Mouse (Mus musculus) hindbrain, embryonic 15.5 days (tissue): Measurements from ENCODE around the gene Nr4a2. TPM values are rescaled to one million over a fixed set of nuclear protein-coding genes. Genes with fewer than 3 reads are reported as not detected.

Experiments used
- ATAC-seq: fragments of 200-750 bp; cut with Nextera tagmentation; 2 replicates; pipeline ENCODE4 v1.8.0; 2017; ENCODE audit warnings: low read depth, moderate number of reproducible peaks, moderate TSS enrichment; ENCODE audit not compliant: low FRiP score
- H3K27ac ChIP-seq: fragments of 300-500 bp; sonication (generic); replicated peaks from 2 replicates; pipeline ENCODE4 v1.5.1; 2015; ENCODE audit warnings: mild to moderate bottlenecking, inconsistent platforms
- H3K27me3 ChIP-seq: fragments of 300-500 bp; sonication (generic); 2 replicates; pipeline ENCODE4 v1.6.1; 2015; ENCODE audit warnings: control low read depth, inconsistent platforms
- H3K36me3 ChIP-seq: fragments of 300-500 bp; sonication (generic); 2 replicates; pipeline ENCODE4 v1.6.1; 2015; ENCODE audit warnings: control low read depth, inconsistent platforms
- H3K4me1 ChIP-seq: fragments of 300-500 bp; sonication (generic); replicated peaks from 2 replicates; pipeline ENCODE4 v1.6.1; 2015; ENCODE audit warnings: control low read depth, inconsistent platforms
- H3K4me2 ChIP-seq: fragments of 300-500 bp; sonication (generic); 2 replicates; pipeline ENCODE4 v1.6.1; 2015; ENCODE audit warnings: moderate library complexity, mild to moderate bottlenecking, inconsistent platforms
- H3K4me3 ChIP-seq: fragments of 300-500 bp; sonication (generic); 2 replicates; pipeline ENCODE4 v1.5.1; 2015; ENCODE audit warnings: mild to moderate bottlenecking, inconsistent platforms
- H3K9ac ChIP-seq: fragments of 300-500 bp; sonication (generic); 2 replicates; pipeline ENCODE4 v1.6.1; 2015; ENCODE audit warnings: inconsistent platforms
- H3K9me3 ChIP-seq: fragments of 300-500 bp; sonication (generic); 2 replicates; pipeline ENCODE4 v1.6.1; 2016; ENCODE audit warnings: control low read depth, inconsistent platforms
- WGBS: fragments of 180-500 bp; shearing (Covaris S2); methylation state at CpG from one replicate; pipeline ENCODE4 v1.1.7; 2015; 5-methylcytosine and 5-hydroxymethylcytosine counted together
- polyA plus RNA-seq: library from polyadenylated mRNA; unstranded; fragments of >200 nt; fragmentation: Nextera tagmentation; extraction: Ambion mirVana; gene quantifications from 2 replicates; pipeline ENCODE4 v1.2.1, GENCODE M21; 2015

The Nr4a2 gene
- polyA plus RNA-seq, 1 experiment from 2014 or later, result 24.7 TPM

GRCm38 (mm10) chr2:57117201-57117951 lies 6.4 kb downstream of the Nr4a2 start:
- Histone ChIP-seq H3K9ac (no peak overlapping the region), H3K4me3 (peak overlapping the region; percentile 72), H3K27ac (peak overlapping the region; percentile 75), H3K4me1 (peaks cover 38% of the 10 kb centered on the region), H3K27me3 (peaks cover 39% of the 10 kb centered on the region), H3K9me3 (no peaks in the 10 kb centered on the region), H3K36me3 (no peaks in the 10 kb centered on the region), H3K4me2 (peak overlapping the region; percentile 95)
- 4% methylated on average over 13 of the region's 13 CpGs for WGBS
- ATAC-seq, result no peak

- peaks cover 45% of the 10 kb centered on the region for H3K27me3 ChIP-seq
- ATAC-seq, result peak; percentile 35; the same call in 1 of the 2 replicates
Measured at GRCm38 (mm10) chr2:57116366-57117200, 7.2 kb downstream of the Nr4a2 start.

GRCm38 (mm10) chr2:57115864-57116365 lies 7.9 kb downstream of the Nr4a2 start:
- H3K9me3 ChIP-seq, result no peaks in the 10 kb centered on the region
- H3K4me2 ChIP-seq, result peak overlapping the region; percentile 95
- WGBS, result under 1% methylated on average over 22 of the region's 28 CpGs
- H3K36me3 ChIP-seq, result no peaks in the 10 kb centered on the region
- peaks cover 51% of the 10 kb centered on the region for H3K4me1 ChIP-seq
- peak overlapping the region; percentile 50 for H3K9ac ChIP-seq
- H3K4me3 ChIP-seq, result peak overlapping the region; percentile 72
- peak; percentile 55 for ATAC-seq
- peaks cover 44% of the 10 kb centered on the region for H3K27me3 ChIP-seq
- H3K27ac ChIP-seq, result peak overlapping the region; percentile 75

More at GRCm38 (mm10) chr2:57116366-57117200, 7.2 kb downstream of the Nr4a2 start:
- peaks cover 44% of the 10 kb centered on the region for H3K4me1 ChIP-seq
- peak overlapping the region; percentile 50 for H3K9ac ChIP-seq
- H3K4me3 ChIP-seq, result peak overlapping the region; percentile 72
- peak overlapping the region; percentile 75 for H3K27ac ChIP-seq
- WGBS, result under 1% methylated on average over 46 of the region's 47 CpGs
- H3K4me2 ChIP-seq, result peak overlapping the region; percentile 95
- H3K36me3 ChIP-seq, result no peaks in the 10 kb centered on the region
- no peaks in the 10 kb centered on the region for H3K9me3 ChIP-seq

GRCm38 (mm10) chr2:57115181-57115863 lies 8.5 kb downstream of the Nr4a2 start:
- ATAC-seq, result peak; percentile 27
- H3K27me3 ChIP-seq, result peaks cover 39% of the 10 kb centered on the region
- no peaks in the 10 kb centered on the region for H3K9me3 ChIP-seq
- H3K4me2 ChIP-seq, result peak overlapping the region; percentile 95
- peak overlapping the region; percentile 72 for H3K4me3 ChIP-seq
- H3K27ac ChIP-seq, result no peak overlapping the region
- H3K9ac ChIP-seq, result peak overlapping the region; percentile 50
- no peaks in the 10 kb centered on the region for H3K36me3 ChIP-seq
- under 1% methylated on average over 25 of the region's 25 CpGs for WGBS
- peaks cover 51% of the 10 kb centered on the region for H3K4me1 ChIP-seq

GRCm38 (mm10) chr2:57114211-57115151 lies 9.3 kb downstream of the Nr4a2 start:
- Histone ChIP-seq H3K9ac (peak overlapping the region; percentile 50), H3K27ac (peak overlapping the region; percentile 23; the same call in 1 of the 2 replicates), H3K36me3 (no peaks in the 10 kb centered on the region), H3K4me1 (peaks cover 51% of the 10 kb centered on the region), H3K27me3 (peaks cover 47% of the 10 kb centered on the region), H3K9me3 (no peaks in the 10 kb centered on the region), H3K4me3 (peak overlapping the region; percentile 72), H3K4me2 (peak overlapping the region; percentile 95)
- under 1% methylated on average over 86 of the region's 88 CpGs for WGBS
- ATAC-seq, result peak; percentile 85

GRCm38 (mm10) chr2:57113431-57113830 lies 10.4 kb downstream of the Nr4a2 start:
- Histone ChIP-seq H3K4me1 (peaks cover 51% of the 10 kb centered on the region), H3K27me3 (peaks cover 57% of the 10 kb centered on the region), H3K4me2 (peak overlapping the region; percentile 95), H3K9ac (no peak overlapping the region), H3K4me3 (peak overlapping the region; percentile 72; the same call in 1 of the 2 replicates), H3K9me3 (no peaks in the 10 kb centered on the region), H3K27ac (no peak overlapping the region), H3K36me3 (no peaks in the 10 kb centered on the region)
- 14% methylated on average over 5 of the region's 5 CpGs for WGBS
- ATAC-seq, result no peak

GRCm38 (mm10) chr2:57112949-57113348 lies 10.9 kb downstream of the Nr4a2 start:
- Histone ChIP-seq H3K27ac (no peak overlapping the region), H3K4me2 (peak overlapping the region; percentile 5; the same call in 1 of the 2 replicates), H3K4me3 (peak overlapping the region; percentile 23; the same call in 1 of the 2 replicates), H3K4me1 (peaks cover 51% of the 10 kb centered on the region), H3K9me3 (no peaks in the 10 kb centered on the region), H3K36me3 (no peaks in the 10 kb centered on the region), H3K27me3 (peaks cover 62% of the 10 kb centered on the region), H3K9ac (no peak overlapping the region)
- ATAC-seq, result no peak
- 12% methylated on average over 6 of the region's 6 CpGs for WGBS

- H3K27ac ChIP-seq, result no peak overlapping the region
Measured at GRCm38 (mm10) chr2:57111791-57112538, 11.8 kb downstream of the Nr4a2 start.

GRCm38 (mm10) chr2:57111011-57111790 lies 12.6 kb downstream of the Nr4a2 start:
- H3K4me2 ChIP-seq, result peak overlapping the region; percentile 41
- H3K36me3 ChIP-seq, result no peaks in the 10 kb centered on the region
- ATAC-seq, result no peak
- H3K9me3 ChIP-seq, result no peaks in the 10 kb centered on the region
- peak overlapping the region; percentile 23 for H3K4me3 ChIP-seq
- peaks cover 34% of the 10 kb centered on the region for H3K4me1 ChIP-seq
- H3K27ac ChIP-seq, result no peak overlapping the region
- 5% methylated on average over 39 of the region's 39 CpGs for WGBS
- H3K27me3 ChIP-seq, result peaks cover 73% of the 10 kb centered on the region
- H3K9ac ChIP-seq, result no peak overlapping the region

More at GRCm38 (mm10) chr2:57111791-57112538, 11.8 kb downstream of the Nr4a2 start:
- H3K4me2 ChIP-seq, result peak overlapping the region; percentile 41
- peak overlapping the region; percentile 23 for H3K4me3 ChIP-seq
- ATAC-seq, result no peak
- WGBS, result 4% methylated on average over 38 of the region's 38 CpGs
- no peaks in the 10 kb centered on the region for H3K36me3 ChIP-seq
- H3K9ac ChIP-seq, result no peak overlapping the region
- H3K4me1 ChIP-seq, result peaks cover 42% of the 10 kb centered on the region
- H3K27me3 ChIP-seq, result peaks cover 70% of the 10 kb centered on the region
- H3K9me3 ChIP-seq, result no peaks in the 10 kb centered on the region
